Mouse (Mus musculus) forebrain, postnatal 0 days (tissue): ENCODE measurements around the gene Dmkn. TPM values are rescaled to one million over a fixed set of nuclear protein-coding genes. Genes with fewer than 3 reads are reported as not detected.
A peak's percentile ranks its signal among the peaks of the same experiment; 100 is the strongest.

Source experiments
- ATAC-seq: fragments of 200-750 bp; cut with Nextera tagmentation; 2 replicates; pipeline ENCODE4 v1.8.0; 2017; ENCODE audit warnings: mild to moderate bottlenecking, moderate library complexity
- DNase-seq: peaks from one replicate; pipeline ENCODE4 v3.0.0-alpha.2; 2015
- H3K27ac ChIP-seq: fragments of 300-500 bp; sonication (generic); 2 replicates; pipeline ENCODE4 v1.5.1; 2014; ENCODE audit warnings: low read depth, mild to moderate bottlenecking, antibody characterized with exemption, low read length, moderate library complexity, mixed read lengths
- H3K27me3 ChIP-seq: fragments of 300-500 bp; sonication (generic); 2 replicates; pipeline ENCODE4 v1.6.1; 2014; ENCODE audit warnings: mild to moderate bottlenecking, low read length, mixed read lengths; ENCODE audit not compliant: insufficient read depth
- H3K36me3 ChIP-seq: fragments of 300-500 bp; sonication (generic); 2 replicates; pipeline ENCODE4 v1.6.1; 2014; ENCODE audit warnings: mild to moderate bottlenecking, moderate library complexity; ENCODE audit not compliant: insufficient read depth
- H3K4me1 ChIP-seq: fragments of 300-500 bp; sonication (generic); 2 replicates; pipeline ENCODE4 v1.6.1; 2014; ENCODE audit warnings: antibody characterized with exemption; ENCODE audit not compliant: insufficient read depth
- H3K4me2 ChIP-seq: fragments of 300-500 bp; sonication (generic); 2 replicates; pipeline ENCODE4 v1.6.1; 2014; ENCODE audit warnings: low read depth, mild to moderate bottlenecking, moderate library complexity
- H3K4me3 ChIP-seq: fragments of 300-500 bp; sonication (generic); 2 replicates; pipeline ENCODE4 v1.5.1; 2014; ENCODE audit warnings: low read depth, low read length, mixed read lengths
- H3K9ac ChIP-seq: fragments of 300-500 bp; sonication (generic); 2 replicates; pipeline ENCODE4 v1.6.1; 2014; ENCODE audit warnings: mild to moderate bottlenecking
- H3K9me3 ChIP-seq: fragments of 300-500 bp; sonication (generic); 2 replicates; pipeline ENCODE4 v1.6.1; 2016; ENCODE audit warnings: low read length
- CTCF ChIP-seq: sonication (generic); IDR thresholded peaks from 2 replicates; pipeline ENCODE4 v1.5.1; 2016; ENCODE audit warnings: antibody characterized with exemption, control low read depth, low read depth
- WGBS: fragments of 180-500 bp; shearing (Covaris S2); extraction: QIAGEN DNeasy Blood & Tissue Kit; methylation state at CpG from one replicate; pipeline ENCODE4 v1.1.7; 2014; 5-methylcytosine and 5-hydroxymethylcytosine counted together
- polyA plus RNA-seq: library from polyadenylated mRNA; unstranded; fragments of >200 nt; fragmentation: Nextera tagmentation; extraction: Ambion mirVana; gene quantifications from 2 replicates; pipeline ENCODE4 v1.2.1, GENCODE M21; 2015
- total RNA-seq: library from RNA; depleted of rRNA; stranded (reverse); fragments of >200 nt; gene quantifications from 2 replicates; pipeline ENCODE4 v1.2.3, GENCODE M21; 2014; rRNA removed

The Dmkn gene
- total RNA-seq (2.2 and 5.2 TPM in 2 replicates), polyA plus RNA-seq (7.2 and 7.4 TPM in 2 replicates)

GRCm38 (mm10) chr7:30763456-30763855 is at the start of gene Dmkn:
Gene Dmkn, plus strand, starts transcription at chr7:30763756.
- Histone ChIP-seq H3K9ac (no peak within 1 kb of the TSS), H3K27ac (no peak within 1 kb of the TSS), H3K9me3 (no peaks in the 10 kb centered on the region), H3K4me3 (no peak within 1 kb of the TSS), H3K4me1 (no peaks in the 10 kb centered on the region), H3K4me2 (no peak within 1 kb of the TSS), H3K36me3 (no peaks in the 10 kb centered on the region), H3K27me3 (no peaks in the 10 kb centered on the region; the same call in none of the 2 replicates)
- no peak for DNase-seq
- no peak for TF ChIP-seq CTCF
- WGBS, result 31% methylated on average over 5 of the region's 5 CpGs
- no peak for ATAC-seq

GRCm38 (mm10) chr7:30717006-30717715 is 46.4 kb upstream of the Dmkn start:
- peak; percentile 97 for ATAC-seq
- Histone ChIP-seq H3K4me3 (peak overlapping the region; percentile 35), H3K4me1 (0 out of 2 replicates have a peak, but pooled peaks cover 8% of the 10 kb centered on the region), H3K36me3 (no peaks in the 10 kb centered on the region), H3K27me3 (0 out of 2 replicates have a peak, but pooled peaks cover 8% of the 10 kb centered on the region), H3K27ac (no peak overlapping the region), H3K4me2 (peak overlapping the region; percentile 59), H3K9ac (0 out of 2 replicates have a peak overlapping the region, but pooled peaks have one; percentile 33), H3K9me3 (no peaks in the 10 kb centered on the region)
- no peak for TF ChIP-seq CTCF
- peak; percentile 78 for DNase-seq
- WGBS, result 1% methylated on average over 43 of the region's 43 CpGs

GRCm38 (mm10) chr7:30717716-30718046 is 45.9 kb upstream of the Dmkn start:
- Histone ChIP-seq H3K27ac (no peak overlapping the region), H3K9me3 (no peaks in the 10 kb centered on the region), H3K27me3 (0 out of 2 replicates have a peak, but pooled peaks cover 8% of the 10 kb centered on the region), H3K9ac (0 out of 2 replicates have a peak overlapping the region, but pooled peaks have one; percentile 33), H3K4me3 (peak overlapping the region; percentile 35), H3K4me1 (0 out of 2 replicates have a peak, but pooled peaks cover 8% of the 10 kb centered on the region), H3K36me3 (no peaks in the 10 kb centered on the region), H3K4me2 (peak overlapping the region; percentile 59)
- DNase-seq (no peak), ATAC-seq (no peak)
- peak; percentile 11; the same call in 1 of the 2 replicates for TF ChIP-seq CTCF
- WGBS, result 8% methylated on average over 14 of the region's 14 CpGs

GRCm38 (mm10) chr7:30719669-30720068 is 43.9 kb upstream of the Dmkn start:
- no peak for ATAC-seq
- TF ChIP-seq CTCF, result no peak
- H3K4me3 ChIP-seq, result no peak overlapping the region
- no peaks in the 10 kb centered on the region for H3K36me3 ChIP-seq
- no peaks in the 10 kb centered on the region for H3K9me3 ChIP-seq
- no peak overlapping the region for H3K4me2 ChIP-seq
- H3K9ac ChIP-seq, result no peak overlapping the region
- 95% methylated on average over 5 of the region's 5 CpGs for WGBS
- H3K27ac ChIP-seq, result no peak overlapping the region
- 0 out of 2 replicates have a peak, but pooled peaks cover 8% of the 10 kb centered on the region for H3K27me3 ChIP-seq
- DNase-seq, result no peak
- 0 out of 2 replicates have a peak, but pooled peaks cover 8% of the 10 kb centered on the region for H3K4me1 ChIP-seq

DNA sequence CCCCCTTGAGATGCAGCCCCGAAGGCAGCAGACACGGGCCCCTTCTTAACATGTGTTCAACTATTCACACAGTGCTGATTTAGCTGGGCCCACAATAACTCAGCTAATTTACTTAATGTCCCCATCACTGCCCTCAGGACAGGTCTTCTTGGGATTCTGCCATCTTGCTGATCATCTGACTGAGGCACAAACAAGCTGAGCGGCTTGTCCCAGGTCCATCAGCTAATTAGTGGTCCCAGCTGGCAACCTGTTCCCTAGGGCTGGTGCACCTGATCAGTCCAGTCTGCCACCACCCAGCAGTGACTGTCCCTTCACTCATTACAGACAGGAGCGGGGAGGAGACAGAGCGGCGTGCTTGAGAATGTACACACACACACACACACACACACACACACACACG is 42.3 kb upstream of the Dmkn start:
- Histone ChIP-seq H3K4me1 (0 out of 2 replicates have a peak, but pooled peaks cover 8% of the 10 kb centered on the region), H3K9me3 (no peaks in the 10 kb centered on the region), H3K9ac (no peak overlapping the region), H3K4me2 (no peak overlapping the region), H3K27ac (no peak overlapping the region), H3K4me3 (no peak overlapping the region), H3K27me3 (0 out of 2 replicates have a peak, but pooled peaks cover 8% of the 10 kb centered on the region), H3K36me3 (no peaks in the 10 kb centered on the region; the same call in 1 of the 2 replicates)
- DNase-seq (no peak), ATAC-seq (no peak)
- WGBS, result 67% methylated on average over 7 of the region's 7 CpGs
- TF ChIP-seq CTCF, result no peak

GRCm38 (mm10) chr7:30723274-30723953 is 40.1 kb upstream of the Dmkn start:
- Histone ChIP-seq H3K4me1 (peaks cover 3% of the 10 kb centered on the region; the same call in 1 of the 2 replicates), H3K9ac (no peak overlapping the region), H3K27me3 (no peaks in the 10 kb centered on the region), H3K36me3 (peaks cover 10% of the 10 kb centered on the region), H3K4me3 (no peak overlapping the region), H3K27ac (no peak overlapping the region), H3K4me2 (no peak overlapping the region), H3K9me3 (no peaks in the 10 kb centered on the region)
- 77% methylated on average over 6 of the region's 6 CpGs for WGBS
- DNase-seq (no peak), ATAC-seq (no peak)
- TF ChIP-seq CTCF, result no peak

GRCm38 (mm10) chr7:30728214-30728613 is 35.3 kb upstream of the Dmkn start:
- peak overlapping the region; percentile 76; the same call in 1 of the 2 replicates for H3K4me3 ChIP-seq
- ATAC-seq (no peak), DNase-seq (no peak)
- H3K36me3 ChIP-seq, result peaks cover 19% of the 10 kb centered on the region
- H3K4me1 ChIP-seq, result peaks cover 17% of the 10 kb centered on the region; the same call in 1 of the 2 replicates
- H3K9ac ChIP-seq, result peak overlapping the region; percentile 72; the same call in 1 of the 2 replicates
- no peak overlapping the region for H3K27ac ChIP-seq
- H3K4me2 ChIP-seq, result peak overlapping the region; percentile 80
- H3K9me3 ChIP-seq, result no peaks in the 10 kb centered on the region
- TF ChIP-seq CTCF, result no peak
- no peaks in the 10 kb centered on the region for H3K27me3 ChIP-seq
- 88% methylated on average over 6 of the region's 6 CpGs for WGBS
